Mouse (Mus musculus): ENCODE measurements around the gene Epop.

DNA sequence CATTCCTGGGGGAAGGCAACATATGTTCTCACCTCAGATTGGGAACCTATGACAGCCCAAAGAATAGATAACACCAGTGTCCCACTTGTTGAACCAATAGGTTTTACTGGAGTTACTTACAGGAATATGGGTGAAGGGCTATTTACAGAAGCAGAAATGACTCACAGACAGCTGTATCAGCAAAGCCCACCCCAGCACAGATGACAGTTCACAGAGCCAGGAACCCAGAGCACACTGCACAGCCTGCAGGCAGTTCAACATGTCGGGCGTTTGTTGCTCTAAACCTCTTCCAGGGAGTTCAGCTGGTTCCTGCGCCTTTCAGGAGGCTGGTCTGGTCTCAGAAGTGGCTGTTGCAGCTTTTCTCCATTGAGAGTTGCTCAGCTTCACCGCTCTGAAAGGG is 14.2 kb downstream of the Epop start:
- TF ChIP-seq CTCF (IDR thresholded peaks at IDR 0.05; ENCODE audit: control insufficient read depth, insufficient read depth, insufficient replicate concordance, low read depth, low read length) (no peak), POLR2A (IDR thresholded peaks at IDR 0.05; ENCODE audit: control insufficient read depth, low read depth, low read length) (no peak)

All from testis, adult 2 months (tissue).